Mouse (Mus musculus) C2C12 (cell line): Measurements from ENCODE around the gene Cd55.

Experiments
- CEBPB ChIP-seq: IDR thresholded peaks from one replicate; pipeline ENCODE4 v1.6.1; 2011; ENCODE audit warnings: low read depth, mild to moderate bottlenecking, control low read depth, moderate library complexity
- CTCF ChIP-seq: IDR thresholded peaks from one replicate; pipeline ENCODE4 v1.5.1; 2011; ENCODE audit not compliant: control insufficient read depth, insufficient read depth, insufficient read length
- MAX ChIP-seq: IDR thresholded peaks from one replicate; pipeline ENCODE4 v1.6.1; 2011; ENCODE audit warnings: mild to moderate bottlenecking, control low read depth
- MYOG ChIP-seq: IDR thresholded peaks from one replicate; pipeline ENCODE4 v1.6.1; 2011; ENCODE audit not compliant: control insufficient read depth, insufficient read length; ENCODE audit errors: extremely low read depth

GRCm38 (mm10) chr1:130462867-130463266 lies 323 bp upstream of the Cd55 start:
- TF ChIP-seq CTCF (no peak), MAX (no peak), CEBPB (no peak), MYOG (no peak)
